Mouse (Mus musculus): Measurements from ENCODE around the gene Ddost. TPM values are rescaled to one million over a fixed set of nuclear protein-coding genes. Genes with fewer than 3 reads are reported as not detected.

Ddost gene
- total RNA-seq, 1 experiment = 317 TPM

GRCm38 (mm10) chr4:138335036-138335435, 30.5 kb downstream of the Ddost start:
- Histone ChIP-seq H3K9me3 (ENCODE audit: control insufficient read depth, insufficient read depth, low read depth, low read length) (no peaks in the 10 kb centered on the region), H3K36me3 (ENCODE audit: control insufficient read depth, insufficient read depth, low read length, poor library complexity, severe bottlenecking) (no peaks in the 10 kb centered on the region), H3K4me1 (ENCODE audit: control insufficient read depth in 2 of 2, insufficient read depth in 2 of 2, low read length in 2 of 2, poor library complexity in 1 of 2) (peaks cover 0 to 2% of the 10 kb centered on the region in 2 experiments; a peak in 1 of 4 replicates), H3K9ac (ENCODE audit: insufficient read depth, low read depth, low read length, poor library complexity, severe bottlenecking) (no peak overlapping the region), H3K4me3 (ENCODE audit: insufficient read depth in 1 of 2, low read depth in 1 of 2, low read length in 2 of 2, poor library complexity in 1 of 2, severe bottlenecking in 1 of 2) (no peak overlapping the region), H3K27ac (ENCODE audit: insufficient read depth, low read depth, low read length, poor library complexity, severe bottlenecking) (no peak overlapping the region)
- DNase-seq (ENCODE audit: low read depth, low spot score) = no peak
- in situ Hi-C loops (cut with MboI; ENCODE audit: low sequenced_read_pairs in 2 of 2, unreplicated experiment in 2 of 2) = no loop called here
- TF ChIP-seq ZNF384 (IDR thresholded peaks at IDR 0.05; ENCODE audit: low read depth, low read length) = no peak
- no peak for TF ChIP-seq MAFK (IDR thresholded peaks at IDR 0.05; ENCODE audit: insufficient read depth, low read depth, low read length)

DNA sequence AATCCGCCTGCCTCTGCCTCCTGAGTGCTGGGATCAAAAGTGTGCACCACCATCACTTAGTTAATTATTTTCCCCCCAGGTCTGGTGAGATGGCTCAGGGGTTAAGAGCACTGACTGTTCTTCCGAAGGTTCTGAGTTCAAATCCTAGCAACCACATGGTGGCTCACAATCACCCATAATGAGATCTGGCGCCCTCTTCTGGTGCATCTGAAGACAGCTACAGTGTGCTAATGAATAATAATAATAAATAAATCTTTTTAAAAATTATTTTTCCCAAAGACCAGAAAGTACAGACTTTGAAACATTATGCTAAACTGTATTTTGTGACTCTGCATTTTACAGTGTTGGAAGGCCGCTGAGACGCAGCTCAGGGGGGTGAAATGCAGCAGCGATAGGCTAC, 31.1 kb downstream of the Ddost start:
- DNase-seq (ENCODE audit: low read depth, low spot score) = no peak
- Histone ChIP-seq H3K4me3 (ENCODE audit: insufficient read depth in 1 of 2, low read depth in 1 of 2, low read length in 2 of 2, poor library complexity in 1 of 2, severe bottlenecking in 1 of 2) (no peak overlapping the region), H3K36me3 (ENCODE audit: control insufficient read depth, insufficient read depth, low read length, poor library complexity, severe bottlenecking) (no peaks in the 10 kb centered on the region), H3K9ac (ENCODE audit: insufficient read depth, low read depth, low read length, poor library complexity, severe bottlenecking) (no peak overlapping the region), H3K27ac (ENCODE audit: insufficient read depth, low read depth, low read length, poor library complexity, severe bottlenecking) (no peak overlapping the region), H3K4me1 (ENCODE audit: control insufficient read depth in 2 of 2, insufficient read depth in 2 of 2, low read length in 2 of 2, poor library complexity in 1 of 2) (peaks cover 0 to 2% of the 10 kb centered on the region in 2 experiments; a peak in 1 of 4 replicates), H3K9me3 (ENCODE audit: control insufficient read depth, insufficient read depth, low read depth, low read length) (no peaks in the 10 kb centered on the region)
- in situ Hi-C loops (cut with MboI; ENCODE audit: low sequenced_read_pairs in 2 of 2, unreplicated experiment in 2 of 2) = no loop called here
- TF ChIP-seq HCFC1 (IDR thresholded peaks at IDR 0.05; ENCODE audit: borderline replicate concordance, insufficient read depth, low read length) = no peak
- TF ChIP-seq CHD2 (IDR thresholded peaks at IDR 0.05; ENCODE audit: low read depth, low read length) = no peak
- no peak for TF ChIP-seq ZC3H11A (IDR thresholded peaks at IDR 0.05; ENCODE audit: borderline replicate concordance, low read depth, low read length)
- no peak for TF ChIP-seq ZNF384 (IDR thresholded peaks at IDR 0.05; ENCODE audit: low read depth, low read length)
- TF ChIP-seq MAFK (IDR thresholded peaks at IDR 0.05; ENCODE audit: insufficient read depth, low read depth, low read length) = no peak

DNA sequence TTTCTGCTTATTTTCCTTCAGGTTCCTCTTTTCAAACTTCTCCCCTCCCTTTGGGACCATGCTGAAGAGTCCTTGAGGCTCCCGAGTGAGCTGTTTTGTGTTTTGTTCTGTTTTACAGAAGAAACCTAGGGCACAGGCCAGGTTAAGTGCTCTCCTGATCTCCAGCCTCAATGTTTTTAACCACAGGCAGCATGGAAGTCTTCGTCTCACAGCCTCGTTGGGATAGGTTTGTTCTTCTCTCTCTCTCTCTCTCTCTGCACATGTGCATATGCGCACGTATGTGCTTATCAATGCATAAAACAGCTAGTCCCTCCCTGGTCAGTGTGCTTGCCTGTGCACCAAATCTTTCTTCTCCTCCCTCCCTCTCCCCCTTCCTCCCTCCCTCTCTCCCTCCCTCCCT, 32.3 kb downstream of the Ddost start:
- no peak overlapping the region for H3K9ac ChIP-seq (ENCODE audit: insufficient read depth, low read depth, low read length, poor library complexity, severe bottlenecking)
- no peaks in the 10 kb centered on the region for H3K9me3 ChIP-seq (ENCODE audit: control insufficient read depth, insufficient read depth, low read depth, low read length)
- DNase-seq (ENCODE audit: low read depth, low spot score) = no peak
- no peaks in the 10 kb centered on the region for H3K36me3 ChIP-seq (ENCODE audit: control insufficient read depth, insufficient read depth, low read length, poor library complexity, severe bottlenecking)
- no peak overlapping the region for H3K4me3 ChIP-seq (ENCODE audit: insufficient read depth in 1 of 2, low read depth in 1 of 2, low read length in 2 of 2, poor library complexity in 1 of 2, severe bottlenecking in 1 of 2)
- no peak for TF ChIP-seq CHD2 (IDR thresholded peaks at IDR 0.05; ENCODE audit: low read depth, low read length)
- no peak for TF ChIP-seq HCFC1 (IDR thresholded peaks at IDR 0.05; ENCODE audit: borderline replicate concordance, insufficient read depth, low read length)
- TF ChIP-seq ZC3H11A (IDR thresholded peaks at IDR 0.05; ENCODE audit: borderline replicate concordance, low read depth, low read length) = no peak
- no peak for TF ChIP-seq MAFK (IDR thresholded peaks at IDR 0.05; ENCODE audit: insufficient read depth, low read depth, low read length)
- no peak for TF ChIP-seq ZNF384 (IDR thresholded peaks at IDR 0.05; ENCODE audit: low read depth, low read length)
- in situ Hi-C loops (cut with MboI; ENCODE audit: low sequenced_read_pairs in 2 of 2, unreplicated experiment in 2 of 2) = no loop called here
- no peak overlapping the region for H3K27ac ChIP-seq (ENCODE audit: insufficient read depth, low read depth, low read length, poor library complexity, severe bottlenecking)
- peaks cover 0 to 2% of the 10 kb centered on the region in 2 experiments; a peak in 1 of 4 replicates for H3K4me1 ChIP-seq (ENCODE audit: control insufficient read depth in 2 of 2, insufficient read depth in 2 of 2, low read length in 2 of 2, poor library complexity in 1 of 2)

- Histone ChIP-seq H3K27ac (ENCODE audit: insufficient read depth, low read depth, low read length, poor library complexity, severe bottlenecking) (no peak overlapping the region), H3K9me3 (ENCODE audit: control insufficient read depth, insufficient read depth, low read depth, low read length) (no peaks in the 10 kb centered on the region), H3K4me3 (ENCODE audit: insufficient read depth in 1 of 2, low read depth in 1 of 2, low read length in 2 of 2, poor library complexity in 1 of 2, severe bottlenecking in 1 of 2) (no peak overlapping the region), H3K36me3 (ENCODE audit: control insufficient read depth, insufficient read depth, low read length, poor library complexity, severe bottlenecking) (no peaks in the 10 kb centered on the region), H3K9ac (ENCODE audit: insufficient read depth, low read depth, low read length, poor library complexity, severe bottlenecking) (no peak overlapping the region), H3K4me1 (ENCODE audit: control insufficient read depth in 2 of 2, insufficient read depth in 2 of 2, low read length in 2 of 2, poor library complexity in 1 of 2) (peaks cover 0 to 2% of the 10 kb centered on the region in 2 experiments; a peak in 1 of 4 replicates)
- in situ Hi-C loops (cut with MboI; ENCODE audit: low sequenced_read_pairs in 2 of 2, unreplicated experiment in 2 of 2) = no loop called here
- TF ChIP-seq ZNF384 (IDR thresholded peaks at IDR 0.05; ENCODE audit: low read depth, low read length) (no peak), MAFK (IDR thresholded peaks at IDR 0.05; ENCODE audit: insufficient read depth, low read depth, low read length) (no peak), ZC3H11A (IDR thresholded peaks at IDR 0.05; ENCODE audit: borderline replicate concordance, low read depth, low read length) (no peak), HCFC1 (IDR thresholded peaks at IDR 0.05; ENCODE audit: borderline replicate concordance, insufficient read depth, low read length) (no peak), CHD2 (IDR thresholded peaks at IDR 0.05; ENCODE audit: low read depth, low read length) (no peak)
- DNase-seq (ENCODE audit: low read depth, low spot score) = no peak
Observed at GRCm38 (mm10) chr4:138337341-138337740, 32.8 kb downstream of the Ddost start.

DNA sequence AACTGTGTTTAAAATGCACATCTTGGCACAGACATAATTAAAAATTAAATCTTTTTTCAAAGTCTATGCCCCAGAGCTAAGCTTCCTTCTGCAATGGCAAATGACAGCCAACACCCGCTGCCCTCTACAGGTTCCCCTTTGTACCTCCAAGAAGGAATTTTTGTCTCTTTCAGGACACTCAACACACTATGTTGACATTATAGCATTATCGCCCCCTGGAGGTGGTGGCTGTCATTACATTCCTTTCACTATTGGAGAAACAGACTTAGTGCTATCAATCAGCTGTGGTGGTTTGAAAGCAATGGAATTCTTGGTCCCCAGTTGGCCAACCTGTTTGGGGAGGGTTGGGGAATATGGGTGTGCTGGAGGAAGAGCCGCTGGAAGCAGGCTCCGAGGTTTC, 35.4 kb downstream of the Ddost start:
- TF ChIP-seq CHD2 (IDR thresholded peaks at IDR 0.05; ENCODE audit: low read depth, low read length) (no peak), ZNF384 (IDR thresholded peaks at IDR 0.05; ENCODE audit: low read depth, low read length) (no peak), HCFC1 (IDR thresholded peaks at IDR 0.05; ENCODE audit: borderline replicate concordance, insufficient read depth, low read length) (no peak), MAFK (IDR thresholded peaks at IDR 0.05; ENCODE audit: insufficient read depth, low read depth, low read length) (no peak), ZC3H11A (IDR thresholded peaks at IDR 0.05; ENCODE audit: borderline replicate concordance, low read depth, low read length) (no peak)
- H3K36me3 ChIP-seq (ENCODE audit: control insufficient read depth, insufficient read depth, low read length, poor library complexity, severe bottlenecking) = no peaks in the 10 kb centered on the region
- in situ Hi-C loops (cut with MboI; ENCODE audit: low sequenced_read_pairs in 2 of 2, unreplicated experiment in 2 of 2) = no loop called here
- H3K27ac ChIP-seq (ENCODE audit: insufficient read depth, low read depth, low read length, poor library complexity, severe bottlenecking) = no peak overlapping the region
- no peak overlapping the region for H3K4me3 ChIP-seq (ENCODE audit: insufficient read depth in 1 of 2, low read depth in 1 of 2, low read length in 2 of 2, poor library complexity in 1 of 2, severe bottlenecking in 1 of 2)
- no peaks in the 10 kb centered on the region for H3K4me1 ChIP-seq (ENCODE audit: control insufficient read depth in 2 of 2, insufficient read depth in 2 of 2, low read length in 2 of 2, poor library complexity in 1 of 2)
- DNase-seq (ENCODE audit: low read depth, low spot score) = peak; percentile 55
- no peak overlapping the region for H3K9ac ChIP-seq (ENCODE audit: insufficient read depth, low read depth, low read length, poor library complexity, severe bottlenecking)
- no peaks in the 10 kb centered on the region for H3K9me3 ChIP-seq (ENCODE audit: control insufficient read depth, insufficient read depth, low read depth, low read length)
